Mouse (Mus musculus) erythroblast, adult 5-6 weeks (primary cell): ENCODE data around the gene Defa20. TPM values are rescaled to one million over a fixed set of nuclear protein-coding genes. Genes with fewer than 3 reads are reported as not detected.
"Not testable (repeated sequence)": the region's sequence is repeated elsewhere in the genome, so short reads cannot be mapped to it uniquely, and the experiment has no call there.

Experiments used
- ATAC-seq: replicated peaks from 2 replicates; pipeline ENCODE4 v1.8.0; 2016; ENCODE audit warnings: moderate number of reproducible peaks, mild to moderate bottlenecking, moderate TSS enrichment, inconsistent platforms; ENCODE audit not compliant: poor library complexity, low FRiP score, severe bottlenecking
- total RNA-seq, 2 experiments: library from RNA; stranded (forward) in 1 of 2; stranded (reverse) in 1 of 2; fragments of 150-400 nt in 1 of 2; fragments of 200-764, 138-1000 nt in 1 of 2; gene quantifications; 2 replicates each; pipeline versions ENCODE4 v1.2.3 to v1.2.4; 2015 to 2017; ENCODE audit warnings: low replicate concordance in 2 of 2

The Defa20 gene
- not detected in 2 replicates for total RNA-seq (2015; ENCODE audit: low replicate concordance)
- not detected in 2 replicates for total RNA-seq (2017; ENCODE audit: low replicate concordance)

- ATAC-seq: not testable (repeated sequence)
Observed at GRCm38 (mm10) chr8:21508958-21509357, at the start of gene Defa20. TSS of gene Defa20 (plus strand) at chr8:21509258.

GRCm38 (mm10) chr8:21528732-21529131 is 19.7 kb downstream of the Defa20 start, which contains the start of gene Defa32:
TSS of gene Defa32 (plus strand) at chr8:21529032.
- not testable (repeated sequence) for ATAC-seq

Other genes starting within 250 kb of the Defa20 start
- gene Defa27, start 193.7 kb upstream of the Defa20 start, total RNA-seq (2015; ENCODE audit: low replicate concordance): not detected in 2 replicates
- gene Defa27, start 193.7 kb upstream of the Defa20 start, total RNA-seq (2017; ENCODE audit: low replicate concordance): not detected in 2 replicates
- not detected in 2 replicates for gene Defa29, start 182.2 kb upstream of the Defa20 start, total RNA-seq (2015; ENCODE audit: low replicate concordance)
- gene Defa29, start 182.2 kb upstream of the Defa20 start, total RNA-seq (2017; ENCODE audit: low replicate concordance): not detected in 2 replicates
- gene Defa2, start 130.7 kb upstream of the Defa20 start, total RNA-seq (2015; ENCODE audit: low replicate concordance): not detected in 2 replicates
- gene Defa2, start 130.7 kb upstream of the Defa20 start, total RNA-seq (2017; ENCODE audit: low replicate concordance): not detected in 2 replicates
- gene Defa33, start 117.4 kb upstream of the Defa20 start, total RNA-seq (2015; ENCODE audit: low replicate concordance): not detected in 2 replicates
- gene Defa33, start 117.4 kb upstream of the Defa20 start, total RNA-seq (2017; ENCODE audit: low replicate concordance): not detected in 2 replicates
- not detected in 2 replicates for gene Defa36, start 81.8 kb upstream of the Defa20 start, total RNA-seq (2015; ENCODE audit: low replicate concordance)
- gene Defa36, start 81.8 kb upstream of the Defa20 start, total RNA-seq (2017; ENCODE audit: low replicate concordance): not detected in 2 replicates
- gene Gm7849, start 52.7 kb upstream of the Defa20 start, total RNA-seq (2015; ENCODE audit: low replicate concordance): not detected in 2 replicates
- gene Gm7849, start 52.7 kb upstream of the Defa20 start, total RNA-seq (2017; ENCODE audit: low replicate concordance): not detected in 2 replicates
- gene Defa32, start 19.8 kb downstream of the Defa20 start, total RNA-seq (2015; ENCODE audit: low replicate concordance): not detected in 2 replicates
- not detected in 2 replicates for gene Defa32, start 19.8 kb downstream of the Defa20 start, total RNA-seq (2017; ENCODE audit: low replicate concordance)
- not detected in 2 replicates for gene Defa37, start 56.1 kb downstream of the Defa20 start, total RNA-seq (2015; ENCODE audit: low replicate concordance)
- not detected in 2 replicates for gene Defa37, start 56.1 kb downstream of the Defa20 start, total RNA-seq (2017; ENCODE audit: low replicate concordance)
- gene Defa28, start 73.7 kb downstream of the Defa20 start, total RNA-seq (2015; ENCODE audit: low replicate concordance): not detected in 2 replicates
- not detected in 2 replicates for gene Defa28, start 73.7 kb downstream of the Defa20 start, total RNA-seq (2017; ENCODE audit: low replicate concordance)
- not detected in 2 replicates for gene Gm7861, start 85.2 kb downstream of the Defa20 start, total RNA-seq (2015; ENCODE audit: low replicate concordance)
- gene Gm7861, start 85.2 kb downstream of the Defa20 start, total RNA-seq (2017; ENCODE audit: low replicate concordance): not detected in 2 replicates
- gene Defa26, start 108.9 kb downstream of the Defa20 start, total RNA-seq (2015; ENCODE audit: low replicate concordance): not detected in 2 replicates
- gene Defa26, start 108.9 kb downstream of the Defa20 start, total RNA-seq (2017; ENCODE audit: low replicate concordance): not detected in 2 replicates
- not detected in 2 replicates for gene Defa17, start 146.5 kb downstream of the Defa20 start, total RNA-seq (2015; ENCODE audit: low replicate concordance)
- not detected in 2 replicates for gene Defa17, start 146.5 kb downstream of the Defa20 start, total RNA-seq (2017; ENCODE audit: low replicate concordance)
- gene Defa34, start 156.5 kb downstream of the Defa20 start, total RNA-seq (2015; ENCODE audit: low replicate concordance): not detected in 2 replicates
- gene Defa34, start 156.5 kb downstream of the Defa20 start, total RNA-seq (2017; ENCODE audit: low replicate concordance): not detected in 2 replicates
- gene AY761184, start 194.4 kb downstream of the Defa20 start, total RNA-seq (2015; ENCODE audit: low replicate concordance): not detected in 2 replicates
- not detected in 2 replicates for gene AY761184, start 194.4 kb downstream of the Defa20 start, total RNA-seq (2017; ENCODE audit: low replicate concordance)
- gene Defa24, start 225.2 kb downstream of the Defa20 start, total RNA-seq (2015; ENCODE audit: low replicate concordance): not detected in 2 replicates
- not detected in 2 replicates for gene Defa24, start 225.2 kb downstream of the Defa20 start, total RNA-seq (2017; ENCODE audit: low replicate concordance)